Mouse (Mus musculus): ENCODE data around the gene Klhdc8b. TPM values are rescaled to one million over a fixed set of nuclear protein-coding genes. Genes with fewer than 3 reads are reported as not detected.

The Klhdc8b gene
- polyA plus RNA-seq, 1 experiment from 2014 or later: 37.2 TPM

DNA sequence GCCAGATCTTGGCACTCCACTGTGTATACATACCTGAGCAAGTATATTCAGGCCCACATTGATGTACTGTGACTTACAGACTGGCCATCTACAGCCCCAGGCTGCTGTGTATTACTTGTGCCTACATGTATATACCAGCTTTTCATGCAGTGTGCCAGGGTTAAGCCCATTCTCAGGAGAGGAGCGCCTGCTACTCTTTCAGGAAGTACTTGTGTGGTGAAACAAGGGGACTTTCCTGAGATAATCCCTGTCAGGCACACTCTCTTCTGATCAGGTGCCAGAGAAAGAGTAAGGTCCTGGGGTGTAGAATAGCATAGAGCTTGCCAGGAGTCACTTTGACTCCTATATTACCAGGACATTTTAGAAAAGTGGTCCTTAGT lies 1.5 kb downstream of the Klhdc8b start:
- DNase-seq (ENCODE audit: low spot score): no peak
- no peaks in the 10 kb centered on the region for H3K27me3 ChIP-seq (ENCODE audit: control insufficient read depth, insufficient read depth, low read length)
- WGBS: 58% methylated on average over 1 of the region's 1 CpGs
- peak overlapping the region; percentile 63 for H3K4me2 ChIP-seq (replicated peaks; ENCODE audit: low read depth)
- H3K36me3 ChIP-seq (ENCODE audit: control insufficient read depth, insufficient read depth, low read length): peaks cover 11% of the 10 kb centered on the region; the same call in 1 of the 2 replicates
- no peak overlapping the region; the same call in 1 of the 2 replicates for H3K9ac ChIP-seq (ENCODE audit: low read length)
- no peak for TF ChIP-seq CTCF (IDR thresholded peaks at IDR 0.05; ENCODE audit: low read depth)
- no peak for TF ChIP-seq EP300 (optimal IDR thresholded peaks at IDR 0.05)
- H3K4me1 ChIP-seq (replicated peaks; ENCODE audit: control insufficient read depth, insufficient read depth): peaks cover 3% of the 10 kb centered on the region; the same call in 1 of the 2 replicates
- peak overlapping the region; percentile 93 for H3K27ac ChIP-seq (replicated peaks)
- no peaks in the 10 kb centered on the region for H3K9me3 ChIP-seq (ENCODE audit: control insufficient read depth, low read length)
- H3K4me3 ChIP-seq (ENCODE audit: low read depth, low read length): peak overlapping the region; percentile 60
- peak; percentile 24; the same call in 1 of the 2 replicates for ATAC-seq (ENCODE audit: low FRiP score, low TSS enrichment)

DNA sequence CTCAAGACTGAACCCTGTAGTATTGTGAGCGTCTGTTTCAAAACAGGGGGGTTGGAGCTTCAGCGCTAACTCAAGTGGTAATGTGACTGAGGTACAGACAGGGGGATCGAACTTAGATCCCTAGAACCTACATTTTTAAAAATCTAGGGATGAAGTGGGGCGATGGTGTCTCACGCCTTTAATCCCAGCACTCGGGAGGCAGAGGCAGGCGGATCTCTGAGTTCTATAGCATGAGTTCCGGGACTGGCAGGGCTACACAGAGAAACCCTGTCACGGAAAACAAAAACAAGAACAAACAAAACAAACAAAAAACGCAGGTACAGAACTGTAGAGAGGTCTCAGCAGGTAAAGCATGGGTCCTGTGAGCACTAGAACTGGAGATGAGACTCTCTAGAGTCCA lies 4.4 kb downstream of the Klhdc8b start:
- Histone ChIP-seq H3K27ac (replicated peaks) (no peak overlapping the region), H3K4me3 (ENCODE audit: low read depth, low read length) (no peak overlapping the region), H3K36me3 (ENCODE audit: control insufficient read depth, insufficient read depth, low read length) (no peaks in the 10 kb centered on the region), H3K4me1 (replicated peaks; ENCODE audit: control insufficient read depth, insufficient read depth) (peaks cover 3% of the 10 kb centered on the region; the same call in 1 of the 2 replicates), H3K9ac (ENCODE audit: low read length) (no peak overlapping the region), H3K4me2 (replicated peaks; ENCODE audit: low read depth) (no peak overlapping the region), H3K9me3 (ENCODE audit: control insufficient read depth, low read length) (no peaks in the 10 kb centered on the region), H3K27me3 (ENCODE audit: control insufficient read depth, insufficient read depth, low read length) (no peaks in the 10 kb centered on the region)
- 88% methylated on average over 10 of the region's 10 CpGs for WGBS
- TF ChIP-seq EP300 (optimal IDR thresholded peaks at IDR 0.05): no peak
- ATAC-seq (ENCODE audit: low FRiP score, low TSS enrichment): no peak
- no peak for DNase-seq (ENCODE audit: low spot score)

DNA sequence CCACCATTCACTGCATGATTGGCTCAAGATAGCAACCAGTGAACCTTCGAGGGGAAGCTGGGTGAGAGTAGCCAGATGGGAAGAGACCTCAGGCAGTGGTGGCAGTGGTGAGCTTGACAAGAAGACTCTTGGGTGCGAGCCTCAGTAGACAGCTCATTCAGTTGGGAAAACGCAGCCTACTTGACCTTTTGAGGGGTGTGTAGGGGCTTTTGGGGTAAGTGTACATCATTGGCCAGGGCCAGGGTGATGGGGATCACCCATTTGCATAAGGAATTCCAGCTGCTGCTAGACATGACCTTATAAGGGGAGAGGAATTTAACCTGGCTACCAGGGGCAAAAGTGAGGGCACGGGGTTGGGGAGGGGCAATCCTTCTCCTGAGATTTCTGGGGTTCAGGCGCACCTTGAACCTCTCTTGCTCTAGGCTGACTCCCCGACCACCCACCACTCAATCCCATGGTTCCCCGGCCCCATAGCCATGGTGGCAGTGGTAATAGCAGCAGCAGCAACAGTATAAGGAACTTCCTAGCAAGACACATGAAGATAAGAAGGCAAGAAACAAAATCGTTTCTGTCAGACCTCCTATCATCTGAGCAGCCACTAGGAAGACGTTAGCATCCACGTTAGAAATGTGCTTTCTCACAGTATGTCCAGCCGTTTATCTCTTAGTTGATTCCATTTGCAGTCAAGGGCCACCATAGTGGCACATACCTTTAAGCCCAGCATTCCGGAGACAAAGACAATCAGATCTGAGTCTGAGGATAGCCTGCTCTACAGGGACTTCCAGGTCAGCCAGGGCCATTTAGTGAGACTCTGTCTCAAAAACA lies 5.4 kb downstream of the Klhdc8b start:
- Histone ChIP-seq H3K4me1 (replicated peaks; ENCODE audit: control insufficient read depth, insufficient read depth) (peaks cover under 1% of the 10 kb centered on the region; the same call in 1 of the 2 replicates), H3K27ac (replicated peaks) (no peak overlapping the region), H3K36me3 (ENCODE audit: control insufficient read depth, insufficient read depth, low read length) (no peaks in the 10 kb centered on the region), H3K9ac (ENCODE audit: low read length) (no peak overlapping the region), H3K27me3 (ENCODE audit: control insufficient read depth, insufficient read depth, low read length) (no peaks in the 10 kb centered on the region), H3K9me3 (ENCODE audit: control insufficient read depth, low read length) (no peaks in the 10 kb centered on the region), H3K4me2 (replicated peaks; ENCODE audit: low read depth) (no peak overlapping the region), H3K4me3 (ENCODE audit: low read depth, low read length) (no peak overlapping the region)
- no peak for ATAC-seq (ENCODE audit: low FRiP score, low TSS enrichment)
- DNase-seq (ENCODE audit: low spot score): no peak
- 74% methylated on average over 12 of the region's 12 CpGs for WGBS
- TF ChIP-seq CTCF (IDR thresholded peaks at IDR 0.05; ENCODE audit: low read depth) (no peak), EP300 (optimal IDR thresholded peaks at IDR 0.05) (no peak)

DNA sequence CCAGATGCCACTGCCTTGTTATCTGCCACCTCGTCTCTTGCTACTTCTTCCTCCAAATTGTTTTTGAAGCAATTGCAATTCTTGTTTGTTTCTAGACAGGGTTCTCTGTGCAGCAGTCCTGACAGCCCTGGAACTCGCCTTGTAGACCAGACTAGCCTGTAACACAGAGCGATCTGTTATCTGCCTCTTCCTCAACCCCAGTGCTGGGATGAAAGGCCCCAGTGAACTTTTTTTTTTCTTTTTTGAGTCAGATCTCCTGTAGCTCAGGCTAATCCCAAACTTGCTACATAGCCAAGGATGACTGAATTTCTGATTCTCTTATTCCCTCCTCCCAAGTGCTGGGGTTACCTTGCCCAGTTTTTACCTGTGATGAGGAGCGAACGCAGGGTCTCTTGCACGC lies 7.0 kb downstream of the Klhdc8b start:
- WGBS: 86% methylated on average over 6 of the region's 6 CpGs
- Histone ChIP-seq H3K4me2 (replicated peaks; ENCODE audit: low read depth) (no peak overlapping the region), H3K27ac (replicated peaks) (peak overlapping the region; percentile 45; the same call in 1 of the 2 replicates), H3K4me3 (ENCODE audit: low read depth, low read length) (no peak overlapping the region), H3K9ac (ENCODE audit: low read length) (no peak overlapping the region), H3K36me3 (ENCODE audit: control insufficient read depth, insufficient read depth, low read length) (no peaks in the 10 kb centered on the region), H3K4me1 (replicated peaks; ENCODE audit: control insufficient read depth, insufficient read depth) (0 out of 2 replicates have a peak, but pooled peaks cover 2% of the 10 kb centered on the region), H3K27me3 (ENCODE audit: control insufficient read depth, insufficient read depth, low read length) (no peaks in the 10 kb centered on the region), H3K9me3 (ENCODE audit: control insufficient read depth, low read length) (no peaks in the 10 kb centered on the region)
- no peak for ATAC-seq (ENCODE audit: low FRiP score, low TSS enrichment)
- no peak for DNase-seq (ENCODE audit: low spot score)
- TF ChIP-seq CTCF (IDR thresholded peaks at IDR 0.05; ENCODE audit: low read depth) (no peak), EP300 (optimal IDR thresholded peaks at IDR 0.05) (no peak)

DNA sequence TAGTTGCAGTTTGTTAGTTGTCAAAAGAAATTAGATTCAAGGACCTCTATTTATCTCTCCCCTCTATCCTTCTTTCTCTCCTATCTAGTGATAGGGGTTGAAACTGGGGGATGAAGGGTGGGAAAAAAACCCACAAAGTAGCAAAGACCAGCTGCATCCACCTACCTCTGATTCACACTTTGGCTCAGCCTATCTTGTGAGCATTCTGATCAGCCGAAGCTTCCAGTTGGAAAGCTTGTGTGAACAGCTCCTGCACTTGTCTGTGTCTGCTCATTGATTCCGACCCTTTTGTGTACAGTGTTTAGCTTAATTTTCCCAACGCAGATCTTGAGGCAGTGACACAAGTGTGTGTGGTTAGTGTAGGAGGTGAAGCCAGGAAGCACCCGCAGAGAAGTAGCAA lies 7.9 kb downstream of the Klhdc8b start:
- DNase-seq (ENCODE audit: low spot score) (no peak), ATAC-seq (ENCODE audit: low FRiP score, low TSS enrichment) (no peak)
- H3K4me2 ChIP-seq (replicated peaks; ENCODE audit: low read depth): peak overlapping the region; percentile 90
- H3K4me1 ChIP-seq (replicated peaks; ENCODE audit: control insufficient read depth, insufficient read depth): 0 out of 2 replicates have a peak, but pooled peaks cover 2% of the 10 kb centered on the region
- H3K36me3 ChIP-seq (ENCODE audit: control insufficient read depth, insufficient read depth, low read length): no peaks in the 10 kb centered on the region
- H3K4me3 ChIP-seq (ENCODE audit: low read depth, low read length): no peak overlapping the region
- H3K27ac ChIP-seq (replicated peaks): peak overlapping the region; percentile 81
- WGBS: 40% methylated on average over 4 of the region's 4 CpGs
- H3K27me3 ChIP-seq (ENCODE audit: control insufficient read depth, insufficient read depth, low read length): no peaks in the 10 kb centered on the region
- TF ChIP-seq EP300 (optimal IDR thresholded peaks at IDR 0.05) (no peak), CTCF (IDR thresholded peaks at IDR 0.05; ENCODE audit: low read depth) (no peak)
- no peaks in the 10 kb centered on the region for H3K9me3 ChIP-seq (ENCODE audit: control insufficient read depth, low read length)
- H3K9ac ChIP-seq (ENCODE audit: low read length): 0 out of 2 replicates have a peak overlapping the region, but pooled peaks have one; percentile 23

DNA sequence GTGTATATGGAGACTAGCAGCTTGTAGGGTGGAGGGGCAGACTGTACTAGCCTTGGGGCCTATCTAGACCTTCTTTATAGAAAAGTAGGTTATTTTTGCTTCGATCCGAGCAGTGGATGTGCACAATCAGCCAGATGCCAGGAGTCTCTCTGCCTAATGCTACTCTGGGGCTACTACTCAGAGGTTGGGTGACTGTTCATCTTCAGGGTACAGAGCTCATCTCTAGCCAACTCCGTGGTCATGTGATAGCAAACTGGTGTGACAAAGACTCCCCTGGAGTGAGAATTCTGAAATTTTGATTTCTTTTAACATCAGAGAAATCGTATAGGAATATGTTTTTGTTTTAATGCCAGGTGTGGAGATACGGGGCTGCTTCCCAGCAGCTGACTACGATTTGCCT lies 8.5 kb downstream of the Klhdc8b start:
- no peak for ATAC-seq (ENCODE audit: low FRiP score, low TSS enrichment)
- peak overlapping the region; percentile 81 for H3K27ac ChIP-seq (replicated peaks)

More for the DNA sequence above, 8.5 kb downstream of the Klhdc8b start:
- peak overlapping the region; percentile 90 for H3K4me2 ChIP-seq (replicated peaks; ENCODE audit: low read depth)
- H3K4me3 ChIP-seq (ENCODE audit: low read depth, low read length): peak overlapping the region; percentile 61
- no peak for TF ChIP-seq EP300 (optimal IDR thresholded peaks at IDR 0.05)
- TF ChIP-seq CTCF (IDR thresholded peaks at IDR 0.05; ENCODE audit: low read depth): no peak
- H3K27me3 ChIP-seq (ENCODE audit: control insufficient read depth, insufficient read depth, low read length): no peaks in the 10 kb centered on the region
- 0 out of 2 replicates have a peak, but pooled peaks cover 2% of the 10 kb centered on the region for H3K4me1 ChIP-seq (replicated peaks; ENCODE audit: control insufficient read depth, insufficient read depth)
- 26% methylated on average over 6 of the region's 6 CpGs for WGBS
- H3K9ac ChIP-seq (ENCODE audit: low read length): peak overlapping the region; percentile 69
- no peak for DNase-seq (ENCODE audit: low spot score)
- no peaks in the 10 kb centered on the region for H3K36me3 ChIP-seq (ENCODE audit: control insufficient read depth, insufficient read depth, low read length)
- no peaks in the 10 kb centered on the region for H3K9me3 ChIP-seq (ENCODE audit: control insufficient read depth, low read length)

All from stomach, postnatal 0 days (tissue).